Mouse (Mus musculus) layer of hippocampus, adult 2 months (tissue): ENCODE measurements at regions not wholly inside any gene's neighbourhood (a gene's known extent, or its start where the extent isn't known, plus 50 kb on each side); places are given as distances from the start of the nearest gene placed in this dataset.
A peak's percentile ranks its signal among the peaks of the same experiment; 100 is the strongest.

Source experiments
- DNase-seq, 2 experiments: peaks; one replicate each; pipeline ENCODE4 v3.0.0; 2022; ENCODE audit warnings: low spot score in 2 of 2
- H3K27ac ChIP-seq: fragments of 200-600 bp; 2 replicates; pipeline ENCODE4 v1.8.1; 2022
- H3K4me3 ChIP-seq: fragments of 200-600 bp; 2 replicates; pipeline ENCODE4 v1.8.1; 2022; ENCODE audit warnings: mild to moderate bottlenecking
- CTCF ChIP-seq: fragments of 200-600 bp; conservative IDR thresholded peaks from 2 replicates; pipeline ENCODE4 v1.8.1; 2022; ENCODE audit warnings: antibody characterized with exemption, mild to moderate bottlenecking, moderate library complexity

DNA sequence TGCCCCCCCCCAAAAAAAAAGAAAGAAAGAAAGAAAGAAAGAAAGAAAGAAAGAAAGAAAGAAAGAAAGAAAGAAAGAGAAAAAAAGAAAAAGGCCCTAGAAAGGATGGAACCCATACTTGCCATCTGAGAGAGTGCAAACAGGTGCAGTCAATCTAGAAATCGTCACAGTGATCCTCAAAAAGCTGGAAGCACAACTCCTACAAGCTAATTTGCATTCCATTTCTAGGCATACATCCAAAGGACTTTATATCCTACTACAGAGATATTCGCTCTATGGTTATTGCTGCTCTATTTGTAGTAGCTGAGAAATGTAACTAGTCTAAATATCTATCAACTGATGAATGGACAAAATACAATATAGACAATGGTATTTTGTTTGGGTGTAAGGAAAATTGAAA lies 410.2 kb upstream of the Ctnnd2 start:
- DNase-seq: peak in 1 of 2 experiments; percentile 8
- Histone ChIP-seq H3K4me3 (no peak overlapping the region), H3K27ac (no peak overlapping the region)
- TF ChIP-seq CTCF: no peak

DNA sequence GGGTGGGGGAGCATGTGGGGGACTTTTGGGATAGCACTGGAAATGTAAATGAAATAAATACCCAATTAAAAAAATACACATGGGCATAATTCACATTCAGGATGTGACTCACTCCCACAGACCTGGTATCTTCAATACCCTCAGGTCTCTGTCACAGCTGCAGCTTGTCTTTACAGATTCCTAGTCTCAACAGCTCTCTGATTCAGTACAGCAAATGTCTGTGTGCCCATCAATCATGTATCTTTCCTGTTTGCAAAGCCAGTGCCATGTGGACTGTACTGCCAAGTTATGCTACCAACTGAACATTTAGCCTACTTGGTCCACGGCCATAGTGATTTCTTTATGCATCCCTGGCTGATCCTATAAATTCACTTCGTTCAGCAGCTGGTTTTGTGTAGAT lies 396.0 kb upstream of the Ctnnd2 start:
- no peak for TF ChIP-seq CTCF
- no peak overlapping the region for H3K4me3 ChIP-seq
- DNase-seq: no peak
- H3K27ac ChIP-seq: no peak overlapping the region

DNA sequence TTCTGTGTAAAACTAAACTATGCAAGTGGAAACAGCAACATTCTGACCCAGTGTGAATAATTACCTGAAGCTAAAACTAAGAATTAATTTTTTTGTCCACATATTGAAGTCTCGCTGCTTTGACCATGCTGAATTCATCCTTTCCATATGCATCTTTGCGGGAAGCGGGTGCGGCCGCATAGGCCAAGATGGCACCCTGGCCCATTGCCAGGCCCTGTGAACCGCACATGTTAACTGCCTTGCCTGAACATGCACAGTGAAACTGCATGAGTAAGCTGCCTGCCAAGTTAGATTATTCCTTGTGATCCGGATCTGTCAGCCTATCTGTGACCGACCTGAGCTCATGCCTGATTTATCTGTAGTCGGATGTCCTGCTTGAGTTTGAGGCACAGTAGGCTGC lies 373.8 kb upstream of the Ctnnd2 start:
- Histone ChIP-seq H3K27ac (no peak overlapping the region), H3K4me3 (no peak overlapping the region)
- no peak for DNase-seq
- no peak for TF ChIP-seq CTCF

DNA sequence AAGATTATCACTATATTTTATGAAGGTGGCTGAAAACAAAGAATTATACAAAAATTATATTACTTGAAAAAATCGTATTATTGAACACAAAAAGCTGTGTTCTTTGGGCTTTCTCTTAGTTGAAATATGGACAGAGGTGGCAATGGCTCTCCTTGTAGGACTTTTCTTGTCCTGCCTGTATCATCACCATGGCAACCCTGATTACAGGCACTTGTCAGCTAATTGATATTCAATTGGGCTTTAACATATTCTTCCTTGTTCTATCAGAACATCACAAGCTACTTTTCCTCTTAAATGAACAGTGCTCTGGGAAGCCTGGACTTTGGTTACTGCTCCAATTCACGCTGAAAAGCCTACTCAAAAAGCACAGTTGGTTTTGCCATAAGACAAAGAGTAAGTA lies 349.1 kb upstream of the Ctnnd2 start:
- DNase-seq: no peak
- no peak for TF ChIP-seq CTCF
- Histone ChIP-seq H3K27ac (no peak overlapping the region), H3K4me3 (no peak overlapping the region)

DNA sequence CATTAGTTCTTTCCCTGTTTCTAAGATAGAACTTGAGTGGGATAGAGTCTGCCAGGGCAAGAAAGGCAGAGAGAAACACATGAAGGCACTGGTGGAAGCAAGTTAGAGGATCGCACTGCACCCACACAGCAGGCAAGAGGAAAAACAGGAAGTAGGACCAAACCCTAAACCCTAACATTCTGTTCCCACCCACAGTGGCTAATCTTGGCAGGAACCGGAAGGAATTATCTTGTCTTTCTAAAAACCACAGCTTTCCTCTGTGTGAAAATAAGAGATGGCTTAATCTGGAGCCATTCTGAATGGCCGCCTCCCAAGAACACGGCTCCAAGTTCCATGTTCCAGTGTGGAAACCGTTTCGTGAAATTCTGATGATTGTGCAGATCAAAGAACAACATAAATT lies 348.2 kb upstream of the Ctnnd2 start:
- DNase-seq: no peak
- Histone ChIP-seq H3K4me3 (no peak overlapping the region), H3K27ac (no peak overlapping the region)
- no peak for TF ChIP-seq CTCF

DNA sequence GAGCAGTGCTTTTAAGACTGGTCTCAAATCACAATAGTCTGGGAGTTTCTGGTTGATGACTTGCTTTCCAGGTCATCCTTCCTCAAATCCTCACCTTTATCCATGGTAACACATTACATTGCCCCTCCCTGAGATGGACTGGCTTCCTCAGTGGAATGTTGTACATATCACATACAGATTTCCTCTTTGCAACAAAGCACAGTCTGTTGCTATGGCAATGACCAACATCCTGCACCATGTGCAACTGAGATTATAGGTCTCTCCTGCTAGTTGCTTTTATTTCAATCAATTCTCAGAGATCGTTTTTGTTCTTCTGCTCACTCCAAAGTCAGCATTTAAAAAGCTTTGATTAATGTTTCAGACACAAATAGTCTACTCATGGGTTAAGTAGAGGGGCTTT lies 344.3 kb upstream of the Ctnnd2 start:
- Histone ChIP-seq H3K27ac (no peak overlapping the region), H3K4me3 (no peak overlapping the region)
- TF ChIP-seq CTCF: no peak
- DNase-seq: no peak

DNA sequence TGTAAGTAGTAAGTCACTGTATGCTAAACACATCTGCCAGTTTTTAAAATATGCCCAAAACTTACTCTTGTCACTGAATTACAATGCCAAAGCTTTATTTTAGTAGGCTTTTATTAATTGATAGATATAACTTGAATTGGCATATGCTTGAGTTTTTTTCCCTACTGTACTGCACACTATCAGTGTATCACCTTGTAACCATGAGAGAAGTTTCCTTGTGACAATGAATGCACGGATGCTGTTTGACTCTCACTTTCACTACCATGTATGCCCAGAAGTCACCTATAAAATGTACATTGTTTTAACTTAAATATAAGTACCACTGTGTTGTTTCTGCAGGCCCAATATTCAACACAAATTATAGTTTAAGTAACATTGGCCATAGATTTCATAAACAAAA lies 343.8 kb upstream of the Ctnnd2 start:
- no peak for DNase-seq
- TF ChIP-seq CTCF: no peak
- H3K4me3 ChIP-seq: no peak overlapping the region
- H3K27ac ChIP-seq: no peak overlapping the region
